Comparison of ENCODE assay signal across 22 mouse cellular contexts in the genomic region with DNA sequence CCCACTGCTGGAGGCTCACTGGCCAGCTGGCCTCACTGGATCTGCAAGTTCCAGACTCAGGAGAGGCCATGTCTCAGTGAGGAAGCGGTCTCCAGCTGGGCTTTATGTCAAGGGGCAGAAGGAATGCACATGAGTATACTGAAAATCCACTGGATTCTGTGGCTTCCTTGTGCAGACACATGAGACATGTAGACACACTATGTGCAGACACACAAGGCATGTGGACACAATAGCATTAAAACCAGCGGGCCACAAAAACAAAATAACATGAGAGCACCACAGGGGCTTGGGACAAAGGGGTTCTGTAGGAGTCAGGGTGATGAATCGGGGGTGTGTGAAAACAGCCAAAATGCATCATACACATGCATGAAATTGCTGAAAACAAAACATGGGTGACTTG. TPM values are rescaled to one million over a fixed set of nuclear protein-coding genes. Genes with fewer than 3 reads are reported as not detected.
A peak's percentile ranks its signal among the peaks of the same experiment; 100 is the strongest.
DNase-seq lines count a peak whose midpoint lies in the region; ATAC-seq and TF ChIP-seq lines count a peak whose summit lies in the region.
"Had no signal": no experiment of that assay in that cellular context is flagged by ENCODE, and none has a peak within 500 bp of the region (broad histone marks: within the 10 kb centered on the region; RNA-seq: fewer than 3 reads in every experiment).

No protein-coding gene starts in this region.

- H3K36me3 ChIP-seq in liver, embryonic 11.5 days (ENCODE audit: control insufficient read depth, insufficient read depth, low read length), result peaks cover 18% of the 10 kb centered on the region
- H3K36me3 ChIP-seq in E14TG2a.4 (ENCODE audit: insufficient read depth, low read length), result peaks cover 53% of the 10 kb centered on the region

- H3K9ac ChIP-seq in liver, embryonic 11.5 days (ENCODE audit: low read depth, low read length), result no peak overlapping the region
- H3K9ac ChIP-seq: heart, embryonic 13.5 days; hindbrain, embryonic 15.5 days had no signal

- no peaks in the 10 kb centered on the region for H3K27me3 ChIP-seq in liver, embryonic 11.5 days (replicated peaks; ENCODE audit: control insufficient read depth, insufficient read depth, low read length)
- no peaks in the 10 kb centered on the region for H3K27me3 ChIP-seq in E14TG2a.4 (ENCODE audit: insufficient read depth, low read length)
- H3K27me3 ChIP-seq in Patski, result no peaks in the 10 kb centered on the region
- H3K27me3 ChIP-seq: heart, embryonic 13.5 days; hindbrain, embryonic 15.5 days had no signal

- no peak for DNase-seq in liver, embryonic 11.5 days (ENCODE audit: low spot score)
- DNase-seq in liver, result no peak
- peak; percentile 20 for DNase-seq in Patski (ENCODE audit: low read depth, low spot score)
- DNase-seq in heart, adult 8-10 months (ENCODE audit: low spot score), result no peak
- DNase-seq in embryo, embryonic 10.5 days (ENCODE audit: low spot score), result no peak
- no peak for DNase-seq in urinary bladder, postnatal 25 days (ENCODE audit: low spot score)
- DNase-seq: adrenal gland, adult 2 months; adrenal gland, postnatal 36 days; cerebellum, adult 11 months; cerebellum, adult 8-10 months; cerebellum, postnatal 25 days; gastrocnemius, adult 2 months; gastrocnemius, postnatal 25 days; heart, postnatal 36 days had no signal

- H3K4me2 ChIP-seq in liver, embryonic 11.5 days, result peak overlapping the region; percentile 81; the same call in 1 of the 2 replicates
- H3K4me2 ChIP-seq: hindbrain, embryonic 15.5 days had no signal

- no peak for TF ChIP-seq CTCF in E14TG2a.4 (conservative IDR thresholded peaks at IDR 0.05; ENCODE audit: low read length)
- no peak for TF ChIP-seq CTCF in Patski (IDR thresholded peaks at IDR 0.05)

- no peak overlapping the region for H3K4me3 ChIP-seq in liver, embryonic 11.5 days (ENCODE audit: low read depth, low read length)
- peak overlapping the region; percentile 94 for H3K4me3 ChIP-seq in E14TG2a.4 (replicated peaks; ENCODE audit: low read length)
- H3K4me3 ChIP-seq: embryonic facial prominence, embryonic 10.5 days; forebrain, embryonic 10.5 days; gastrocnemius, adult 2 months; heart, embryonic 13.5 days; hindbrain, embryonic 15.5 days had no signal

- 85% methylated on average over 3 of the region's 3 CpGs for WGBS in liver, embryonic 11.5 days

- ATAC-seq in liver, embryonic 11.5 days (replicated peaks; ENCODE audit: low FRiP score), result no peak
- ATAC-seq in Patski, result no peak
- ATAC-seq: forebrain, embryonic 14.5 days had no signal

- CTCF ChIA-PET in Patski (lab: Charles Lee), result no interaction called here

- 0 out of 2 replicates have a peak, but pooled peaks cover 6% of the 10 kb centered on the region for H3K4me1 ChIP-seq in liver, embryonic 11.5 days (replicated peaks; ENCODE audit: control insufficient read depth, insufficient read depth, low read length)
- peaks cover 80% of the 10 kb centered on the region for H3K4me1 ChIP-seq in E14TG2a.4 (replicated peaks; ENCODE audit: low read depth, low read length)

- POLR2A ChIA-PET in Patski (lab: Charles Lee), result no interaction called here

- in situ Hi-C loops in Patski (cut with MboI; ENCODE audit: low pct_unique_long_range_greater_than_20kb), result no loop called here

- no peaks in the 10 kb centered on the region for H3K9me3 ChIP-seq in liver, embryonic 11.5 days (ENCODE audit: control insufficient read depth, low read length)
- no peaks in the 10 kb centered on the region for H3K9me3 ChIP-seq in E14TG2a.4 (ENCODE audit: low read length)
- H3K9me3 ChIP-seq: embryonic facial prominence, embryonic 10.5 days; forebrain, embryonic 10.5 days; heart, embryonic 13.5 days; hindbrain, embryonic 15.5 days had no signal

- no peak overlapping the region for H3K27ac ChIP-seq in liver, embryonic 11.5 days (ENCODE audit: low read depth, low read length)
- H3K27ac ChIP-seq: embryonic facial prominence, embryonic 10.5 days; forebrain, embryonic 10.5 days; gastrocnemius, adult 2 months; heart, embryonic 13.5 days; hindbrain, embryonic 15.5 days had no signal

RNA-seq across cellular contexts. Expression of a gene that starts 2.0 kb away (rescaled TPM):
- polyA plus RNA-seq in liver, embryonic 11.5 days (2014; fragmentation: Nextera tagmentation; extraction: Ambion mirVana), result 13.1 and 13.4 TPM in 2 replicates
- polyA plus RNA-seq in Patski (2021), result 34.1 TPM
- total RNA-seq in heart, adult 8-10 months (2022), result 1 to 10 TPM in 2 of 4 experiments, under 1 TPM in 2; 0.83 to 1.8 (median 0.97) TPM

RNA-seq across cellular contexts. Expression of a gene that starts 4.2 kb away (rescaled TPM):
- polyA plus RNA-seq in liver, embryonic 11.5 days (2014; fragmentation: Nextera tagmentation; extraction: Ambion mirVana), result 41.8 and 47.1 TPM in 2 replicates
- polyA plus RNA-seq in Patski (2021), result 13.2 TPM
- 10 to 100 TPM; 21.5 to 30.1 (median 24.2) TPM for total RNA-seq in heart, adult 8-10 months (2022)

RNA-seq across cellular contexts. Expression of a gene that starts 20.3 kb away (rescaled TPM):
- polyA plus RNA-seq in liver, embryonic 11.5 days (2014; fragmentation: Nextera tagmentation; extraction: Ambion mirVana), result 0.86 and 1.2 TPM in 2 replicates
- 13.4 TPM for polyA plus RNA-seq in Patski (2021)
- total RNA-seq in heart, adult 8-10 months (2022), result 100 to 1,000 TPM; 231 to 252 (median 245) TPM

RNA-seq across cellular contexts. Expression of a gene that starts 34.6 kb away (rescaled TPM):
- polyA plus RNA-seq in liver, embryonic 11.5 days (2014; fragmentation: Nextera tagmentation; extraction: Ambion mirVana), result not detected in 2 replicates
- 0.06 TPM for polyA plus RNA-seq in Patski (2021)
- not detected for total RNA-seq in heart, adult 8-10 months (2022)
- total RNA-seq: gastrocnemius, adult 2 months; gastrocnemius, postnatal 25 days; granulocyte monocyte progenitor cell, adult 5-6 weeks; heart, postnatal 36 days had no signal
- polyA plus RNA-seq: heart, postnatal 0 days had no signal
